Mouse (Mus musculus) yolk sac, embryonic 10.5 days (tissue): ENCODE measurements at regions not wholly inside any gene's neighbourhood (a gene's known extent, or its start where the extent isn't known, plus 50 kb on each side); places are given as distances from the start of the nearest gene placed in this dataset.
"Not testable (repeated sequence)": the region's sequence is repeated elsewhere in the genome, so short reads cannot be mapped to it uniquely, and the experiment has no call there.

Source experiments
- DNase-seq: peaks from one replicate; pipeline ENCODE4 v3.0.0-alpha.2; 2017; ENCODE audit warnings: low spot score

DNA sequence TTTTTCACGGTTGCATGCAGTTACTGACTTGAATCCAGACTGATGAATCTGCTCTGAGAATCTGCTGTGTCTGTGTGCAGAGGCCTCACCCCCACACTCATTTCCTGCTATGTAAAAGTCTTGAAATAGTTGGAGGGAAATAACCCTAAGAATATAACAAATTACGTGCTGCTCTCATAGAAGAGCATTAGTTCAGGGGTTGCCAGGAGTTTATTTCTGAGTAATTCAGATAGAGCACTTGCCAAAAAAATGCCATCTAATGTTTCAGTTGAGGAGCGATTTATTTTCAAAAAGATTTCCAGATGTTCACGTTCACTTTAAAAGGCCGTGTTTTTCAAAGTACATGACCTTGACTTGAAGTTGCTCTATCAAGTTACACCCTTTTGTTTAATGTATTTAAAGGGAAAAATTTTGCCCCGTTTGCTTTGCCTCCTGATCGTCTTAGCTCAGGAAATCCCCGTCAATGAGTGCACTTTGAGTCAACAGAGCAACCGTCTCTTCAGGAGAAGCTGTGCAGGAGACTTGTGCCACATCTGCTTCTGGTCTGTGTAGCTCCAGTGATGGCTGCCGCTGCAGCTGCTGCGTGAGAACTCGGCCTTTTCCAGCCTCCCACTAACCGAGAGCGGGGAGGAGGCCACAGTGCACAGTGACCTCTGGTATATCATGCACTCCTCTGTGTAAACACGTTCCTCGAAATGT is 50.9 kb upstream of the Sec61g start:
- DNase-seq: peak; percentile 67

DNA sequence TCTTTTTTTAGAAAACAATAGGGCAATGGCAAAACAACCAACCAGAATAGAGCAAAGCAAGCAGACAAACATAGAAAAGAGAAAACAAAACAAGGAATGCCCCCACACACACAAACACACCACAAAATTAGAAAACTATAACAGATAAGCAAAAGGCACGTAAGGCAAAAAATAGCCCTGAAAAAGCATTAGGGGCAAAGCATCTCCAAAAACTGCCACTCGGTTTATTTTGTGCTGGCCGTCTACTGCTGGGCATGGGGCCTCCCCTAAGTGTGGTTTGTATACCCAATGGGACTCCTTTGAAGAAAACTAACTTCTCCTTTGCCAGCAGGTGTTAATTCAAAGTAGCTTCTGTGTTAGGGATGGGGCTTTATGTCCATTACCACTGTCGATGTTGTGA is 53.4 kb upstream of the Sec61g start:
- DNase-seq: no peak

DNA sequence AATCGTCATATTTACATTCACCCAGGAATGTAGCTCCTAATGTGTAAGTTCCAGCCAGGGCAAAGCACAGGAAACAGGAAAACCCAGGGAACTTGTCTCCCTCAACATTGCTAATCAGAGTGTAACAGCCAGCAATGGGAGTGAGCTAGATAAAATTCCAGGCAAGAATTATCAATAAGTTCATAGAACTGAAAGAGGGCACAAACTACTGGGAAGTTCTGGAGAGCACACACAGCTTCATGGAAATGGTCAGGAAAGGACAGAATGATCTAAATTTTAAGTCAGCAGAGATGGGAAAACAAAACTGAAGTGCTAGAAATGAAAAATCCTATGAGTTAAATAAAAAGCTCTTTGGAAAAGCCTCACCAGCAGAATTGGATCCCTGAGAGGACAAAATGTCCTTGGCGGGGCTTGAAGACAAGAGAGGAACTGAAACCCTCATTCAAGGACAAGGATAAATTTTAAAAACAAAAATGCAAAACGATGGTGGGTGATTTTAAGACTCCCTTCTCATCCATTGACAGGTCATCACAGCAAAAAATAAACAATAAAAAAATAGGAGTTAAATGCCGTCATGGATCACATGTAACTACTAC is 80.9 kb upstream of the Sec61g start:
- no peak for DNase-seq

DNA sequence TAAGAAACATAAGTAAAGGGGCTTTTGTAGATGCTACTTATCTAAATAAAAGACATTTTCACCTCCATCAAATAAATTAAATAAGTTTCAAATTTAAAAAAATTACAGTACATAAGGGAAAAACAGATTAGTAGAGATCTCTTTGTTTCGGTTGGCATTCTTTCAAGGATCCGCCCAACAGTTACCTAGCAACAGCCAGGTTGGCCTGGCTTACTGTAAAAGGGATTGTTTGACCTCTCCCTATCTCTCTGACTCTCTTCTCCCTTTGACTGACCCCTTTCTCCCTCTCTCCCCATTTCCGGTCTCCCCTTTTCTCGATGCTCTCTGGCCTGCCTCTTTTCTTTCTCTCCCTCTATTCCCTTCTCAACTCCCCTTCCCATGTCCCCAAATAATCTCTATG is 82.3 kb upstream of the Sec61g start:
- DNase-seq: no peak

DNA sequence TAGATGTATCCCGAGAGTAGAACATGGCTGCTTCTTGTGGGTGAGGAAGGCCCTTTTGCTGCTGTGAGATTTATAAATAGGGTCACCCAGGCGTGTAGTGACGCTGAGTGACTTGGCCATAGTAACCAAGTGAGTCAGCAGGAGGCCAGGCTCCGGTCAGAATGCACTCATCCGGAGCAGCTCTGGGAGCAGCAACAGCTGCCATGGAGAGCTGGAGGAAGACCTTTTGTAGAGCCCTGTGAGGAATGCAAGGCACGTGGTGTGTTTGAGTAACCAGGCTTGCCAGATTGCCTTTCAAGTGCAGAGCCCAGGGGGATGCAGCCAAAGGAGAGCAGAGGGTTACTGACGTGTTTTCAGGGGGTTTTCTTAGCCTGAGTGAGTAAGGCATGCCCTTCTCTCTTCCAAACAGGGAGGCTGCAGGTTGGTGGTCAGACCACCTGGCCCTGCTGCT is 83.2 kb upstream of the Sec61g start:
- DNase-seq: peak; percentile 73

DNA sequence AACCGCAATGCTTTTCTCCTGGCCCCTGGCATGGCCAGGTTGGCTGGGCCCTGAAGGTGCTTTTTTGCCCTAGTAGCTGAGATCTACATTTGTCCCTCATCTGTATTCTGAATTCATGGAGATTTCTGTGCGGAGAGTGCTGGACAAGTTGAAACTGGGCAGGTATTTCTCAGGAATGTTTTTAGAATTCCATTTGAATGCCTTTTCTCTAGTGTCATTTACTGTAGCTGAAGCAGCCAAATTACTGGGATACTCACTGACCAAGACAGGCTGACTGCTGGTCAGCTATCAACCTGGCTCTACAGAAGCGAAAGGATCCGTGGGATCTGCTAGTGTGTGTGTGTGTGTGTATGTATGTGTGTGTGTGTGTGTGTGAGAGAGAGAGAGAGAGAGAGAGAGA is 83.7 kb upstream of the Sec61g start:
- DNase-seq: peak; percentile 28

DNA sequence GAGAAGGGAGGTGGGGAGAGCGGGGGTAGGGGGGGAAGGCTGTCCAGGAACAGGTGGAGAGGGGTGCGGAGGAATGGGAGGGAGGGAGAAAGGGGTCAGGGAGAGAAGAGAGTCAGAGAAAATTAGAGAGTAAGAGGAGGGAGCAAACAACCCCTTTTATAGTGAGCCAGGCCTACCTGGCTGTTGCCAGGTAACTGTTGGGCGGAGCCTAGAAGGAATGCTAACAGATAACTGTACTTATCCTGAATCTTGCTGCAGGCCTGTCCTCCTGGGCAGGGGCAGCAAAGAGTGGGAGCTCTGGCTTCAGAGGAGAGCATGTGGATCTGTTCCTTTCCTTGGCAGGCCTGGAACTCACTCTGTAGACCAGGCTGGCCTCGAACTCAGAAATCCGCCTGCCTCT is 84.5 kb upstream of the Sec61g start:
- DNase-seq: no peak

DNA sequence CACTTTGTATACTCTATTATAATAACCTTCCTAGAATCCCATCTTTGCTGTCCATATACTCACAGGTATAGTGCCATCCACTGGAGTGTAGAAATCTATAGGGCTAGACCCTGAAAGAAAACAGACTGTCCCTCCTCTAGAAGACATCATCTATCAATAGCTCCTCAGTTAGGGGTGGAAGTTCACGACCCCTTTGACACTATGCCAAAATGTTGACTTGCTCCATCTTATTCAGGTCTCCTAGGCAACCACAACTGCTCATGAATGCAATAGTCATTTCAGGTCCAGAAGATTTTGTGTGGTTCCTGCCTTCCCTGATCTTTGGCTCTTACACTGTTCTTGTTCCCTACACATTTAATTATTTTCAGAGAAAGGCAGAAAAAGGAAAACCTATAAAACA is 86.5 kb upstream of the Sec61g start:
- DNase-seq: no peak

DNA sequence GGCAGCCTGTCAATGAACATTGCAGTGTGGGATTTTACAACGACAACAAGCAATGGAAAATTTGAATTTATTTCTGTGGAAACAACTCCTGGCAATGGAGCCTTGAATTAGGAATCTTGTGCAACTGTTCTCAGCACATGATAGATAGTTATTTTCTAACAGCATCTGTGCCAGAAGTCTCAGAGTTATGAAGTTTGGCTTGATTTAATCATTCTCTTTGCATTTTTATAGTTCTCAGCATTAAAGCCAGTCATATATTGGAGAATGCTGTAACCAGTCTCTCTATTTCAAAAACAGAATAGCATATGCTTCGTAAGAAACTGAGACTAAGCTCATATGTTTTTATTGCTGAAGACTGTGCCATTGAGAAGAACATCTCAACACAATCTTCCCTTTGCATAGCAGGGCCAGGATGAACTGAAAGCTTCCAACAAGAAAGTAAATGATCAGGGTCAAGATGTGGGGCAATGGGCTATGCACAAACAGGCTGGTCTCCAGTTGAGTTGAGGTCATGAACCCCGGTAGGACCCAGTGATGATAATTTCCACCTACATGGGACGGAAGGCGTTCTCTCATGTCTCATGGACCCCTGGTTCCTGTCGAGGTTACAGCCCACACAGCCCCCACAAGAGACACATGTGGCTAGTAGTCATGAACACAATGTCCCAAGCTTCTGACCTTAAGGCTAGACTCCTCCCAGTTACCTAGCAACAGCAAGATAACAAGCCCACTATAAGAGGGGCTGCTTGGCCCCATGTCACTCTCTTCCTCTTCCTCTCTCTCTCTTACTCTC is 89.0 kb upstream of the Sec61g start:
- no peak for DNase-seq

DNA sequence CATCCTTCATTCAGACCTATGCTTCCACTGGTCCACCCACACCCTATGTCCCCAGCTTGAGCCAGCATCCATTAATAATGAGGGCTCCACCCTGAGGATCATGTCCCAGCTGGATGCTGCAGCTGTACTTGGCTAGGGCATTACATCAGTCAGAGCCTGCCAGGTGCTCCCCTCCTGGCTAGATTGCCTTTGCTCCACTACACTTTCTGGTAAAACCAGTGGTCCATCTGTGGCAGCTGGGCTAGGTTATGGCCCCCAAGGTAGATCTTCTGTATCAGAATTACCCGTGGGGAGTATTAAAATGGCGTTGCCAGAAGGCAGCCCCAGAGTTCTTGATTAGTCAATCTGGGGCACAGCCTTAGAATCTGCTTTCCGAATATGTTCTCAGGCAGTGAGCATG is 94.7 kb upstream of the Sec61g start:
- no peak for DNase-seq

DNA sequence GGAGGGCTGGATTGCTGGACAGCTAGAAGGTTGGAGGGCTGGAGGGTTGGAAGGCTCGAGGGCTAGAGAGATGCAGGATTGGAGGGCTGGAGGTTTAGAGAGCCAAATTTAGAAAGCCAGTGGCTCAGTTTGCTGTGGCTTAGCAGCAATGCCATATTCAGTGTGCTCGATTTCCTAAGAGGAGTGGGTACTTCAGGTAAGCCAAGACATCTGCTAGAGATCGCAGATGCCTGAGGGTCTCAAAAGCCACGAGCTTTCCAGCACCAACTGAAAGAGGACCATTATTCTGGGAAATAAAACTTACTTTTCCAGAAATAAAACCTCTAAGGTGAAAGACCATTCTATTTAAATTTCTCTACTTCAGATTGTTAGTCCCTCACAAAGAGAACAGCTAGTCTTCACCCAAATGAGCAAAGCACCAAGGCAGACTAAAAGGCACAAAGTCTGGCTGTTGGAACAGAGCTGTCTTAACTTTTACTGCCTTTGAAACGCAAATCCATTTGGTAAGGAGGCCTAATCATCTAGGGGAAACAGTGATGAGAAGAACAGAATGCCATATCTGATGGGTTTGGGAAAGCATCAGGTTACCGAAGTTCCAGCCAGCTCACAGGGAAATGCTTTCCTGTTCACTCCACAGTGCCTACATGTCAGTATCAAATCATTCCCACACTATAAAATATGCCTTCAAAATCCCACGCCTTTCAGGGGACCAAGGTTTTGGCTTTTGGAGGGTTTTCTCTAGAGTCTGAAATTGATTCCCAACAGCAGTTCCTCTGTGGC is 98.3 kb upstream of the Sec61g start:
- no peak for DNase-seq

DNA sequence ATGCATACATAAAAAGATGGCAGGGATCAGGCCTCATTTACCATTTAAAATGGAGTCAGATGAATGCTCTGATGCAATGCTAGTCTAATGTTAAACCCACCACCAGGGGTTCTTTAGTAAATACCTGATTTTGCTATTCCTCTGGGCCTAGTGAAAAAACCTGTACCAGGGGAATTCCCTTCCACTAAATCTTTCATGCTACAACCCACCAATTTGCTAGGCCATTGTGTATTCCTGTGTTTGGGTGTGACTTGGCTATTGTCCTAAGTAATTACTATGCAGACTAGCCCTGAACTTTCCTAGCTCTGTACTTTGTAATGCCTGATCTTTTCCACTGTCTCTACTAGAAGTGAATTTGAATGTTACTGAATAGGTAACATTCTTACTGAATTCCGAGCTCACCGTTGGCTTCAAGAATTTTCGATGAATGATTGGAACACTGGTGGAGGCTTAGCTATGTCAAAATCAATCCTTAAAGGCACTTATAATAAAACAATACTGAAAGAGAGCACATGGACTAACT is 99.7 kb upstream of the Sec61g start:
- DNase-seq: not testable (repeated sequence)

DNA sequence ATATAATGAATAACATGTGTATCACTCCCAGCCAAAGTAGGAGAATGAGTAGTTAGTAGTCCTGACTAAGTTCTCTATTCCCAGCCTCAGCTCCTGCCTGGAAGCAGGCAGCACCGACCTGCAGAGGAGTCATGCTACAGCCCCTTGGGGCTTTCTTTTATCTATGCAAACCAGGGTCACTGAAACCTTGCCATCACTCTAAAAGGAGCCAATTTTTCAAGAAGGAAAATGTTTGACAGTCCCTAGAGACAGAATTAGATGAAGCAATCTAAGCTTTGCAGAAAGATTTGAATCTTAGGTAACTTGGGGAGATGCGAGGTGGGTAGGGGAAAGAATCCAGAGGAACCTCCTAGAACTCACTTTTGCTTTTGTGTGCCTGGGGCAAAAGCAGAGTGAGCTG is 103.5 kb upstream of the Sec61g start:
- DNase-seq: no peak

DNA sequence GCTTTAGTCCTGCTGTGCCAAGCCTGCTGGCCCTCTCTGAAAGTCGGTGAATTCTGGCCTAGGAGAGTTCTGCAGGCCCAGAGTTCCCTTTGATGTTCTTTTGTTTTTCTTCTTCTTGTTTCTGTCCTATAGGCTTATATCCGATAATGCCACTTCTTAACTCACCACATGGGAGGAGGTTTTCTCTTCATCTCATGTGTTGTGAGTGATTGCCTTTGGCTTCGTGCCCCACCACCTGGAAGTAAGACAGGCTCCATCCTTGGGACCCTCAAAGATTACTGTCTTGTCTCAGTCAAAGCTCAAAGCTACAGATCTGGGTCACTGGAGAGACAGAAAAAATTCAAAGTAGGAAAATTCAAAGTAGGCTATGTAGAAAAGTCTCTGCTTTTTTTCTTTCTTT is 104.2 kb upstream of the Sec61g start:
- DNase-seq: no peak

DNA sequence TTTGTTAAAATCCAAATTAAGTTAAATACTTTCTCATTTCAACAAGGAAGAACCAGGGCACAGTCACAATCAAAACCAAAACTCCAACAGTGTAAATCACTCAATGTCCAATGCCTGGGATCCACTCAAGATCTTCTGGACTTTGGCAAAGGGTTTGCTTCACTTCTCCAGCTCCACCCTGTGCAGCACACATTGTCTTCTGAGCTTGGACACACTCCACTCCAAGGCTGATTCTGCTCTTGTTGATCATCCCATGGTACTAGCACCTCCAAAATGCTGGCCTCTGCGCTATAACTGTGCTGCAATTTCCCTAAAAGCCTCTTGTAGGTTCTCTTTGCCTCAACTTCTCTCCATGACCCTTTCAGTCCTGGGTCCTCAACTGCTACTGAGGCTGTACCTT is 111.5 kb upstream of the Sec61g start:
- no peak for DNase-seq

DNA sequence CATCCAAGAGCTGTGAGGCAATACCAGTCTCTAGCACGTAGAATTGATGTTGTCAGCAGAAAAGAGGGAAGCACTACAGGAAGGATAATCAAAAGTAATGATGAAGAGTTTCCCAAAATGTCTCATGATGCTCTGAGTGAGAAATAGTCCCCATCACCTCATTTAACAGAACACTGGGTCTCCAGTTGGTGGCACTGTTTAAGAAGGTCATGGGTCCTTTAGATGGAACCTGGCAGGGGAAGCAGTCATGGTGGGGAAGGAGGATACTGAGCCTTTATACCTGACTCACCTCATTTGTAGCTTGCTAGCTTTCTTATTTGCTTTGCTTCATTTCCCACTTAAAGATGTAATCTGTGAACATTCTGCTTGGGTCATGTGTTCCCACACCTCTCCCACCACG is 115.4 kb upstream of the Sec61g start:
- no peak for DNase-seq

DNA sequence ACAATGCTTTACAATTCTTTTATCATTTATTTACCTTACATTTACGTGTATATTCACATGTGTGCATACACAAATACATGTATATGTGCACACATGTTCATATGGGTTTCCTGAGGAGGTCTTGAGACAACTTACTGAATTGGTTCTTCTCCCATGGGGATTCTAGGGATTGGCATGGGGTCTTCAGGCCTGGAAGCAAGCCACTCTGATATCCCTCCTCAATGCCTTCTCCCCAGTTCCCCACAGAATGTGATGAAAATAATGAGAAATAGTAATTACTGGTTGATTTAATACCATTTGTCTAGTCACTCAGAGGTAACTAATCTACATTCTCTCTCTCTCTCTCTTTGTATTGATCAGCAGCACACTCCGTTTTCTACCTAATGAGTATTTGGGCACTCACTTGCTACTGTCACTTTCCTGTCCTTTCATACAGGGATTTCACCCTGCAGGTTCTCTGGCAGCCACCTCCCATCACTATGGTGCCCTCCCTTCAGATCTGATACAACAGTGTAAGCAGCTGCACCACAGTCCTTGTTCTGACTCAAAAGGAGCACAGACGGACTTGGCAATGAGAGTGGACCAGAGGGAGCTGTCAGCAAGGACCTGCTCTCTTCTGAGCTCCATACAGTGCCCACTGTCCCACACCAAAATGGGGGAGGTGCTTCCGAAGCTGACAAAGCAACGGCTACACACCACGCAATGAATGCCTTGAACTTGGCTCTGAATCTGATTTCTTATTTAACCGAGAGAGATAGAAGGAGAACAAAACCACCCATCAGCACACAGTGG is 119.2 kb upstream of the Sec61g start:
- no peak for DNase-seq

DNA sequence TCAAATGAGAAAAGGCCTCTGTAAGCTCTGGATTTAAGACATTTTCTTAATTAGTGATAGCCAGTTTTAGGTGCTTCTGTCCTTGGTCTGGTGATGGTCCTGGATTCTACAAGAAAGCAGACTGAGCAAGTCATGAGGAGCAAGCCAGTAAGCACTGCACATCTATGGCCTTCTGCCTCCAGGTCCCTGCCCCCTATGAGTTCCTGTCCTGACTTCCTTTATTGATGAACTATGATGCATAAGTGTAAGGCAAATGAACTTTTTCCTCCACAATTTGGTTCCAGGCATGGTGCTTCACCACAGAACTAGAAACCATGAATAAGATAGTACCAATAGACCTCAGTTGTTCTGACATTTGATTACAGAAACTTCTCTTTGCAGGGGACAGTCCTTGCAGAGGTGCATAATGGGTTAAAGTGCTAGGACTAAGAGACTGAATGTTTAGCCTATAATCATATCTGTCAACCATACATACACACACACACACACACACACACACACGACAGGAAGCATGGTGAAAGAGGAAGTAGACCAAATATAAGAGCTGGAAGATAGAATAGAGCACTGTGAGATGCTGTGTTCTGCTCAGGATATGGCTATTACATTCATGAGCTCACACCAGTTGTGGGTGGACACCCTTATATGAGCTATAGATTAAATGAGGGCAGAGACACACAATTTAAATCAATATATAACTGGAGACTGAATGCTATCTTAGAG is 121.3 kb upstream of the Sec61g start:
- DNase-seq: no peak

DNA sequence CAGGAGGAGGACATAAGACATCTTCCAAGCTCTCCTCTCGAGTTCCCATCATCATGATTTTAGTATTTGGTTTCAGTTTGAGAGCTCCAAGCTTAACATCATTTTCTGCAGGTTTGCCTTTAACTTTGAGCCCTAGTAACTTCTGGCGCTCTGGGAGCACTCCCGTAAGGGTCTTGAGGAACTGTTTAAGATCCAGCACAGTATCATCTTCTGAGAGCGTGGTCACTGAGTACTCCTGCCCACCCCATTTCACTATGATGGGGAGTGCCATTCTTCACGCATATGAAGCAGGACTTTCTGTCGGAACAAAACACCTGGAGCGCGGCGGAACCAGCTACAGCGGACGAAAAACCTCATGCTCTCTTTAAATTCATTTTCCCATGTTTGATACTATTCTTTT is 116.2 kb upstream of the Egfr start:
- not testable (repeated sequence) for DNase-seq

DNA sequence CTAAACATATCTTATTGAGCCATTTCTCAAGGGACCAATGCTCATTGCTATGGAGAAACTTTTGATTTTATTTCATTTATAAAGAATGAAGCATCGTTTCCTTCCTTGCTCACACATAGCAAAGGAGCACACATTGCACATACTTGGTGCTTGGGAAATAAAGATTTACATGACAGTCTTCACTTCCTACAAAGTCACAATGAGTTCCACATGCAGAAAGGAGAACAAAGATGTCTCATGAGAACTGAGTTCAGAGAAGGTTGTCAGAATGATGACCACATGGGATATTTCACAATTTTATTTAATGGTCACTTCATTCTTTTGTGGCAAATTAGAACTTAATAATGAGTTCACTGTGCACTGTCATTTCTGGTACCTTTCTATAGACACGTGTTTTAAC is 114.3 kb upstream of the Egfr start:
- no peak for DNase-seq

DNA sequence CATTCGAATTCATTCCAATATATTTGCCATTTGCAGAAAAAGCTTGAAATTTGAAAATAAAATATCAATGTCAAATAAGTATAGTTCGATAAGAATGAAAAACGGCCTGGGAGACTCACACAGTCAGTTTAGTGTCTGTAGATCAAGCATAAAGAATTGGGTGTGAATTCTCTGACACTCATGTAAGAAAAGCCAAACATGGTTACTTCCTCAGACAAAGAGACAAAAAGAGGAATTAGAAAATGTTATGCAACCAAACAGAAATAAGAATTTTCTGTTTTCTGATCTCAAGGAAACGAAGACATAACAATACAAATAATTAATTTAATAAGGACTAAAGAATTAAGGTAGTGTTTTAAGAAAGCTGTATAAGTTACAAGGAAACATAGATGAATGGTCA is 113.7 kb upstream of the Egfr start:
- no peak for DNase-seq
